Mouse (Mus musculus) naive thymus-derived CD4-positive, alpha-beta T cell, adult 5 months (primary cell): ENCODE results near the gene Neurod6. TPM values are rescaled to one million over a fixed set of nuclear protein-coding genes. Genes with fewer than 3 reads are reported as not detected.

ENCODE experiments used
- polyA plus RNA-seq: library from polyadenylated mRNA; unstranded; fragments of 100-300 nt; shearing (Covaris generic); gene quantifications from one replicate; pipeline ENCODE4 v1.2.1, GENCODE M21; 2017

The Neurod6 gene
- not detected for polyA plus RNA-seq

GRCm38 (mm10) chr6:55680974-55681373 is at the start of gene Neurod6:
TSS of gene Neurod6 (minus strand) at chr6:55681263.

Other genes with a start within 250 kb of the Neurod6 start
- not detected for gene Adcyap1r1, start 229.3 kb downstream of the Neurod6 start, polyA plus RNA-seq
- gene Itprid1, start 155.6 kb upstream of the Neurod6 start, polyA plus RNA-seq: not detected